Mouse (Mus musculus) Patski (cell line): ENCODE measurements around the gene Trpc1. TPM values are rescaled to one million over a fixed set of nuclear protein-coding genes. Genes with fewer than 3 reads are reported as not detected.

Experiments
- ATAC-seq: fragments of 100-300 bp; one replicate; pipeline ENCODE4 v1.8.0; 2021
- CTCF ChIA-PET: fragments of 350-600 bp; sonication (Branson Sonifier 250); formaldehyde crosslinking; loops from one replicate; lab custom pipeline; 2022; ENCODE audit warnings: inconsistent platforms; lab: Charles Lee
- POLR2A ChIA-PET: fragments of 350-600 bp; sonication (Branson Sonifier 250); formaldehyde crosslinking; loops from one replicate; lab custom pipeline; 2022; ENCODE audit warnings: antibody characterized with exemption, inconsistent platforms; lab: Charles Lee
- DNase-seq: peaks from one replicate; pipeline ENCODE4 v3.0.0-alpha.2; 2011; ENCODE audit warnings: low read depth, low spot score
- H3K27me3 ChIP-seq: fragments of 371-371 bp; one replicate; pipeline ENCODE4 v1.5.1; 2021
- CTCF ChIP-seq: fragments of 100-300 bp; IDR thresholded peaks from one replicate; pipeline ENCODE4 v1.5.1; 2021
- in situ Hi-C: fragments of 300-500 bp; cut with MboI; formaldehyde crosslinking; loops from 3 replicates; pipeline ENCODE4 v1.11.1; 2018; ENCODE audit warnings: low pct_unique_long_range_greater_than_20kb, mixed read lengths
- polyA plus RNA-seq: library from polyadenylated mRNA; unstranded; gene quantifications from one replicate; pipeline ENCODE4 v1.2.3, GENCODE M21; 2021

Trpc1 gene
- polyA plus RNA-seq: 7.0 TPM

GRCm38 (mm10) chr9:95750037-95750511 lies at the start of gene Trpc1:
Gene Trpc1, minus strand, starts transcription at chr9:95750375.
- in situ Hi-C loops: loop anchor here (10.0 kb wide), 1 partner anchor 95 kb away; the partner anchor contains the start of gene Pls1
- ChIA-PET CTCF (interaction anchor here (0.9 kb wide), 1 partner anchor 27 kb away, joined by 3 read pairs; no protein-coding TSS in a partner anchor), POLR2A (interaction anchor here (1.3 to 1.4 kb wide), 2 partner anchors 9 to 11 kb away, joined by 3 read pairs; no protein-coding TSS in a partner anchor)
- no peak for TF ChIP-seq CTCF
- ATAC-seq (peak; percentile 91), DNase-seq (peak; percentile 17)
- peaks cover 40% of the 10 kb centered on the region for H3K27me3 ChIP-seq

GRCm38 (mm10) chr9:95796323-95796722 lies 46.1 kb upstream of the Trpc1 start:
- TF ChIP-seq CTCF: peak; percentile 48
- ATAC-seq: no peak
- H3K27me3 ChIP-seq: no peaks in the 10 kb centered on the region
- in situ Hi-C loops: no loop called here
- POLR2A ChIA-PET: interaction anchor here (0.6 kb wide), 1 partner anchor 41 kb away, joined by 3 read pairs; no protein-coding TSS in a partner anchor
- DNase-seq: no peak
- CTCF ChIA-PET: interaction anchor here (1.3 kb wide), 1 partner anchor 9 kb away, joined by 4 read pairs; no protein-coding TSS in a partner anchor

GRCm38 (mm10) chr9:95795844-95796243 lies 45.7 kb upstream of the Trpc1 start:
- in situ Hi-C loops: no loop called here
- ChIA-PET POLR2A (interaction anchor here (0.6 kb wide), 1 partner anchor 40 kb away, joined by 3 read pairs; no protein-coding TSS in a partner anchor), CTCF (interaction anchor here (0.7 to 1.3 kb wide), 2 partner anchors 9 to 15 kb away, joined by 3 to 4 read pairs; no protein-coding TSS in a partner anchor)
- no peak for DNase-seq
- no peaks in the 10 kb centered on the region for H3K27me3 ChIP-seq
- TF ChIP-seq CTCF: no peak
- no peak for ATAC-seq

GRCm38 (mm10) chr9:95795077-95795784 lies 45.1 kb upstream of the Trpc1 start:
- in situ Hi-C loops: no loop called here
- POLR2A ChIA-PET: no interaction called here
- CTCF ChIA-PET: interaction anchor here (0.7 to 1.3 kb wide), 2 partner anchors 10 to 15 kb away, joined by 3 to 4 read pairs; no protein-coding TSS in a partner anchor

GRCm38 (mm10) chr9:95793986-95794744 lies 44.0 kb upstream of the Trpc1 start:
- ChIA-PET POLR2A (no interaction called here), CTCF (no interaction called here)
- no peaks in the 10 kb centered on the region for H3K27me3 ChIP-seq
- ATAC-seq (no peak), DNase-seq (no peak)
- no peak for TF ChIP-seq CTCF
- in situ Hi-C loops: no loop called here

More at GRCm38 (mm10) chr9:95795077-95795784, 45.1 kb upstream of the Trpc1 start:
- no peak for TF ChIP-seq CTCF
- ATAC-seq (peak; percentile 51), DNase-seq (no peak)
- H3K27me3 ChIP-seq: no peaks in the 10 kb centered on the region

GRCm38 (mm10) chr9:95784888-95785511 lies 34.8 kb upstream of the Trpc1 start:
- ATAC-seq (no peak), DNase-seq (no peak)
- TF ChIP-seq CTCF: no peak
- POLR2A ChIA-PET: no interaction called here
- peaks cover 3% of the 10 kb centered on the region for H3K27me3 ChIP-seq
- in situ Hi-C loops: no loop called here
- CTCF ChIA-PET: no interaction called here

- in situ Hi-C loops: no loop called here
- no peak for ATAC-seq
- no peak for TF ChIP-seq CTCF
- DNase-seq: no peak
- CTCF ChIA-PET: no interaction called here
- POLR2A ChIA-PET: no interaction called here
- H3K27me3 ChIP-seq: peaks cover 8% of the 10 kb centered on the region
Measured at GRCm38 (mm10) chr9:95783646-95784293, 33.6 kb upstream of the Trpc1 start.

GRCm38 (mm10) chr9:95771671-95772070 lies 21.5 kb upstream of the Trpc1 start:
- no peak for ATAC-seq
- CTCF ChIA-PET: no interaction called here
- H3K27me3 ChIP-seq: peaks cover 31% of the 10 kb centered on the region
- TF ChIP-seq CTCF: no peak
- DNase-seq: no peak
- POLR2A ChIA-PET: no interaction called here
- in situ Hi-C loops: no loop called here

- H3K27me3 ChIP-seq: peaks cover 16% of the 10 kb centered on the region
- DNase-seq (no peak), ATAC-seq (no peak)
- CTCF ChIA-PET: interaction anchor here (1.0 kb wide), 1 partner anchor 39 kb away, joined by 3 read pairs; no protein-coding TSS in a partner anchor
- TF ChIP-seq CTCF: no peak
- in situ Hi-C loops: no loop called here
- POLR2A ChIA-PET: no interaction called here
Measured at GRCm38 (mm10) chr9:95763218-95763617, 13.0 kb upstream of the Trpc1 start.
